Mouse (Mus musculus) gonadal fat pad, adult 2 months (tissue): Measurements from ENCODE around the gene Zcchc3. TPM values are rescaled to one million over a fixed set of nuclear protein-coding genes. Genes with fewer than 3 reads are reported as not detected.
"Not testable (repeated sequence)": the region's sequence is repeated elsewhere in the genome, so short reads cannot be mapped to it uniquely, and the experiment has no call there.

Experiments used
- DNase-seq: peaks from one replicate; pipeline ENCODE4 v3.0.0-alpha.2; 2012; ENCODE audit warnings: low read depth
- polyA plus RNA-seq: library from polyadenylated mRNA; depleted of rRNA; stranded (reverse); fragments of >200 nt; gene quantifications from 2 replicates; pipeline ENCODE4 v1.2.3, GENCODE M21; 2012; rRNA removed

Zcchc3 gene
- polyA plus RNA-seq = 4.0 and 5.6 TPM in 2 replicates

DNA sequence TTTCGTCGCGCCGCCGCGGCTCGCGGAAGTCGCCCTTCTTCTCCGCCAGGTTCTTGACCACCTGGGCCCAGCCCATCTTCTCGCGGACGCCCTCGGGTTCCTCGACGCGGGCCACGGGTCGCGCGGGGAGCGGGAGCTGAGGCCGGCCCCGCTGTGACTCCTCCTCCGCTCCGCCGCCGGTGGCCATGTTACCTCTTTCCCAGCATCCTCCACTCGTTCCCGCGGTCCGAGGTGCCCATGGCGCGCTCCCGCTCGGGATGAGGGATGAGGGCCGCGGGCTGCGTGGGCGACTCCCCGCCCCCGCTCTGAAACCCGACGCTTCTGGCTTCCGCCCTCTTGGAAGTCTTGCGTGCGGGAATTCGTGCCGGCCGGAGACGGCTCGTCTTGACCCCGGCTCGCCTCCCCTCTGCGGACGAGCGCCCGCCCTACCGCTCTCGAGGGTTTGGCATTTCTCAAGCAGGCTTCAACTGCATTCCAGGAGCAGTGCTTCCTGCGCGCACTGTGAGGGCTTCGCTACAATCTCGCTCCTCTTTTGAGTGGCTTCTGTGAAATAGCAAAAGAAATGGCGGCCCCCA, at the start of gene Zcchc3:
TSS of gene Zcchc3 (minus strand) at position 437 of the 575 bp plus-strand sequence.
- DNase-seq = no peak

DNA sequence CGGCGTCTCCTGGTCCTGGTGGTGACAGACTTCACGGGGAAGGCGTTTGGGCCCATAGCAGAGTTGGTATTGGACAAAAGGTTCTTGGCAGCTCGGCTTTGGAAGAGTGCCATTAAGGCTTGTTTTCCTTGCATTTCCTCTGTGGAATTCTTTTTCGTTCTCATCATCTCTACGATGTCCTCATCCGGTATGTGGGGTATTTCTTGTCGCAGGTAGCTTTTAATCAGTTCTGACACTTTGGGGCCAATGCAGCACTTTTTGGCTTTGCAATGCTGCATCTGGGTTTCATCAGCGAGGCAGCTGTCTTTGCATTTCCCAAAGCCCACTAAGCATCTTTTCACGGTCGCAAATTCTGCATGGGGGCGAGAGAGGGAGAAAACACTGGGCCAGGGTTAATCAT, 44.4 kb upstream of the Zcchc3 start:
- no peak for DNase-seq

DNA sequence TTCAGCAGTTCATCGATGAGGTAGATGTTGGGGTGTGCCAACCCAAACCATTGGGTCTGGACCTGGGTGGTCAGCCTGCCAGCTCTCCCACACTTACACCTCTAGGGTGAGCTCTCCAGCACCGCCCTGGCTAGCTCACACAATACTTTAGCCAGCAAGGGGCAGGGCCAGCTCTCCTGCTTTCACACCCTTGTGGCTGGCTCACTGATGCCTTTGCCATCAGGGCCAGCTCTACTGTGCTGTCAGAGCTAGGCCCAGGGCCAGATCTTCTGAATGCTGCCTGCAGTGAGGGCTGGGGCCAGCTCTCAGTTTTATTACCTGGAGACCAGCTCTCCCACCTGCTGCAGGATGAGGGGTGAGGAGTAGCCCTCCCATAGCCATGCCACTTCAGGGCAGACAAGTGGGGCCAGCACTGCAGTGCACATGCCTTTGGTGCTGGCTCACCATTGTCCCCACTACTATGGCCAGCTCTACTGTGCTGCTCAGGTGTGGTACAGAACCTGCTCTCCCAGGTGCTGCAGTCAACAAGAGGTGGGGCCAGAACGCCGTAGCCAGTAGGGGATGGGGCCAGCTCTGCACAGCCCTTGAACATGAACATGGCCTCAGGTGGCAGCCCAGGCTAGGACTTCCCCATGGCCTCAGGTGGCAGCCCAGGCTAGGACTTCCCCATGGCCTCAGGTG, 37.4 kb upstream of the Zcchc3 start:
- DNase-seq = no peak

DNA sequence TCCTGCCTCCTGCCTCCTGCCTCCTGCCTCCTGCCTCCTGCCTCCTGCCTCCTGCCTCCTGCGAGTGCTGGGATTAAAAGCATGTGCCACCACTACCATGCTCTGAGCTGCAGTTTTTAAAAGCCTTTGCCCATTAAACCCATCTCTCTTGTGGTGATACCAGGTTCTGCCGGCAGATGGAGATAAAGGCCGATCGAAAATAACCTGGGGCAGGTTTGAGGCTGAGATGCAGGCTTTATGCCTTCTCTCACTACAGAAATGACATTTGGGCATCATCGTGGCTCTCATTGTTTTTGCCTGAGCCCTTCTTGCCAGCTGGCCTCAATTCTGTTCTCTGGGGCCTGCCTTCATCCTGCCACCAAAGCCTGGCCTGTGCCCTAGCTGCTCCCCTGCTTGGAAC, 35.4 kb upstream of the Zcchc3 start:
- no peak for DNase-seq

DNA sequence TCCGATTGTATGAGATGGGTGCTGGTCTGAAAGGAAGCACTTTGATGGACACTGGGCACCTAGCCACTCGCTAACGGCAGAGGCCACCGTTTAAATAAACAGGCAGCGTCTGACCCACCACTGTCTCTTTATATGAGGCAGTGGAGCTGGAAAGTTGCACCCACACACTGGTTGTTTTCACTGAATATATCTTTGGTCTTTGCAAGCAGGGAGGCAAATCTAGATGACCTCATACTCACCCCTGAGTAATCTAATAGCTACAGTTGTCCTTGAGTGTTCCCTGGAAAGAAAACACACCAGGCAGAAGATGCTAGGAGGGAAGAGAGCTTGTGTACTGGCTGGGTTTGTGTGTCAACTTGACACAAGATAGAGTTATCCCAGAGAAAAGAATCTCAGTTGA, 32.6 kb upstream of the Zcchc3 start:
- no peak for DNase-seq

DNA sequence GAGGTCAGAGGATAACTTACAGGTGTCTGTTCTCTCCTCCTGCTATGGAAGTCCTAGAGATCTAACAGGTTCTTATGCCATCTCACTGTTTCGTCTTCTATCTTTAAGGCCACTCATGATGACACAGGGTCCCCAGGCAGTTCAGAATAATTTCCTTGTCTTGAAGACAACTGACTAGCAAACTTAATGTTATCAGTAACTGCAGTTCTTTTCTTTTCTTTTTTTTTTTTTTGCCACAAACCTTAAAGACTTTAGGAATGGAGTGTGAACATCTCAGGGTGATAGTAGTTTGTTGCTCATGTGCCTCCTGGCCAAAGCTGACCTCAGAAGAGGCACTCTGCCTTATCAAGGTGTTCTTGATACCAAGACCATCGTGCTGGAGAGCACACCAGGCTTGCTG, 31.8 kb upstream of the Zcchc3 start:
- no peak for DNase-seq

DNA sequence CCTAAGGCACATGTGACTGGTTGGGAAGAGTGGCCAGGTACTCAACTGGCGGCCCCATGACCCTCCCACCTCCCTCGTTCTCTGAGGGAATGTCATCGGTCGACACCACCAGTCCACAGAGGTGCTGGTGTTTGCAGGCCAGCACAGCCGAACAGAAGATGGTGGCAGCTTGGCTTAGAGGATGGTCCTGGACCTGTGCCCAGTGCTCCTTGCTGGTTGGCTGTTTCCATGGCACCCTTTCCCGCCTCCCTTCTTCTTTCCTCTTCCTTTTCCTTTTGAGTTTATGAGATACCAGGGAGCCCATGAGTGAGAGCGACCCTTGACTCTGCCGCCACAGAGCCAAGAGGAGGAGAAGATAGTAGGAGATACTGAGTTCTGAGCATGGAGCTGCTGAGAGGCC, 28.5 kb upstream of the Zcchc3 start:
- no peak for DNase-seq

DNA sequence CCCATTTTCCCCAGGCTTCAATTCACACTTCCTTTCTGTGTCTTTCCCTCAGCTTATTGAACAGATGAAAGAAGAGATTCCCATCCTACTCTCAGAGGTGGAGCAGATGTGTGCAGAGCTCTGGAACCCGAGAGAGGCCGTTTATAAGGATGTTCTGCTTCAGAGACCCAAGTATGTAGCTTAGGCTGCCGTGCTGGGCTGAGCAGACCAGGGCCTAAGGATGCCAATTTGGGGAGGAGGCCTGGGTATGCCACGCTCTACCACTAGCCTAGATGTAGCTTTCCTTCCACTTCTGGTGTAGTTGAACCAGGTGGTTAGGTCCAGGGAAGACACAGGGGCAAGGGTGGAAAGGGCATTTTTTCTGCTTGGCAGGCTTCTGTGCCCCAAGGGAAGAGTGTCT, 27.5 kb upstream of the Zcchc3 start:
- DNase-seq = no peak

DNA sequence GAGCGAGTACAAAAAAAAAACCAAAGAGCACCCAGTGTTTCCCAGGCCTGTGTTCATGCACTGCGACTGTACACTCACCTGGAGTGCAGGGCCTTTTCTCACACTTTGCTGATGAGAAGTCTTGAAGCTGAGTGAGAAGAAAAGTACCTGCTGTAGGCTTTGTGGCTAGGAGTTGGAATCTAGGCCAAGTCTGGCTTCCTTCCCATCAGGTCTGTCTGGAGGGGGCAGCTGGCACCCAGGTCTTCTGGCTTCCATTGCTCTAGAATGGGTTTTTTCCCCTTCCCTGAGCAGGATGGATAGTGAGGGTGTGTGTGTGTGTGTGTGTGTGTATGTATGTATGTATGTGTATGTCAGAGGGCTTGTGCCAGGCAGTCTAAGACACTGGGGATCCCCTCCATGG, 25.0 kb upstream of the Zcchc3 start:
- DNase-seq = no peak

DNA sequence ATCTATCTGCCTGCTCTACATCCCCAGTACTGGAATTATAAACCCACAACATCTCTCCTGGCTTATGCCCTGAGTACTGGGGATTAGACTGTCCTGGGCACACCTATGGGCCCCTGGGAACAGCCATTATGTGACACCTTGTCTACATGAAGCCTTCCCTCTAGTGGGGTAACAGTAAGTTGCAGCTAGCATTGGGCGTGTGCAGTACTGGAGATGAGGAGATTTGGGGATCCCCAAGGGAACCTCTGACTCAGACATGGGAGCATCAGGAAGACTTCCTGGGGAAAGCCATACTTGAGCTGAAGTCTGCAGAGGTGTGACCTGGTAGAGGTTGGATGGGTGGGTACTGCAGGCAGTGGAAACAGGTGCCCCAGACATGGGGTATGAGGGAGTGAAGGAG, 24.1 kb upstream of the Zcchc3 start:
- DNase-seq = no peak

DNA sequence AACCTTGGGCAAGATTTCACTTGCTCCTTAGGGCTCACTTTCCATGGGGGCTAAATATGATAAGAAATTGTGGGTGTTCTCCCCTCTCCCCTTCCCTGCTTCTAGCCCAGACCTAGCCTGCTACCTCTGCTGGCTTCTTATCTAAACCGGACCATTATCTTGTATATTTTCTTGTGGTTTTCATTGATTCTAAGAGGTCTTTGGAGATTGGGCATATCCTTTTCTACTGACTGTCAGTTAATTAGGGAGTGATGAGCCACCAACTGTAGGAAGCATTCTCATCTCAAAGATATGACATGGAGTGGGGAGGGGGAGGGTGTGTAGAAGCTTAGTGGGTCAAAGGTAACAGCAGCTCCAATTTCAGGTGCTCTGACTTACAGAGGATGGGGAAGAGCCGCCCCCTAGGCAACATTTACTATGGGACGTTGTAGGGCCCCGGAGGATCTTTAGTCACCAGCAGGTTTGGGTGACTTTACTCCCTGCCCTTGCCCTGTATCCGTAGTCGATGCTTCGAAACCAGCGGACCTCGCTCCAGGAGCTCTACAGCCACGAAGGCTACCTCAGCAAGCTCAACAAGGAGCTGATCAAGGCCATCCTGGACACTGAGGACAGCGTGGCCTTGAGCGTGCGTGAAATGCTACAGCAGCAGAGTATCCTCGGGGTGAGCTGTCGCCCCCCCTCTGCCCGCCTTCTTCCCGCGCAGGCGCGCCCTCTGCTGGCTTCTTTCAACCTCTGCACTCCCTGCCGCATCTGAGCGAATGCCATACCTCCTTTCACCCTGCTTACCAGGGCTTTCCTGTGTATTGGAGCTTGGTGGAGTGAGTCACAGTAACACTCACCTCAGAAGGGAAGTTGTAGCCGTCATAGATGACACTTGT, 22.4 kb upstream of the Zcchc3 start:
- no peak for DNase-seq

DNA sequence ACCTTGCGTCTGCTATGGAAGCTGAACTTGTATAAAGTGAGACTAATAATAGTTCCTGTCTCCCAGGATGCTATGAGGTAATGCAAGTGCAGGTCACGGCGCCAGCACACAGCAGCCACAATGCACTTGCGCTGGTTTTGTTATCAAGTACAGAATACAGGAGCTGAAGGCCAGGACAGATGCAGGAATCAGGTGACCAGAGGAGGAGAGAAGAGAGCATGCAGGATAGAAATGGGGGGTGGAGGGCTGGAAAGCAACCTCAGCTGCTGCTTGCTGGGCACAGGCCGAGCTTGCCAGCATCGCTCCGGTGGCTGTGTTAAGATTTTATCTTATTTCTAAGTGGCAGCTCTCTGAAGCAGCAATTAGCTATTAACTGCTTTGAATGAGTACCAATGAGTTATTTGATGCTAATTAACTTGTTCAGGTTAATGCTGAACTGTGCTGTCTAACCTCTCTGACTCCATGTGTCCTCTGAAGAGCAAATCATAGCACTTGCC, 21.6 kb upstream of the Zcchc3 start:
- no peak for DNase-seq

DNA sequence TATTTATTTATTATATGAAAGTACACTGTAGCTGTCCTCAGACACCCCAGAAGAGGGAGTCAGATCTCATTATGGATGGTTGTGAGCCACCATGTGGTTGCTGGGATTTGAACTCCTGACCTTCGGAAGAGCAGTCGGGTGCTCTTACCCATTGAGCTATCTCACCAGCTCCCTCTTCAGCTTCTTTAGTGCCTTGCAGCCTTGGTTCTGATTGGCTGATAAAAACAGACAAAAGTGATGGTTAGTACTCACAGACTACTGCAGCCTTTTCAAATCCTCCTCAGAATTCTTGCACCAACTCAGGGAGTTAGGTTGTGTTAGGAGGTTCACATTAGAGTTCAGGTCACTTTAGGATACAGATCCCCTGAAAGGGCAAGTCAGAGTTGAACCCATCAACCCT, 13.7 kb upstream of the Zcchc3 start:
- DNase-seq = not testable (repeated sequence)

DNA sequence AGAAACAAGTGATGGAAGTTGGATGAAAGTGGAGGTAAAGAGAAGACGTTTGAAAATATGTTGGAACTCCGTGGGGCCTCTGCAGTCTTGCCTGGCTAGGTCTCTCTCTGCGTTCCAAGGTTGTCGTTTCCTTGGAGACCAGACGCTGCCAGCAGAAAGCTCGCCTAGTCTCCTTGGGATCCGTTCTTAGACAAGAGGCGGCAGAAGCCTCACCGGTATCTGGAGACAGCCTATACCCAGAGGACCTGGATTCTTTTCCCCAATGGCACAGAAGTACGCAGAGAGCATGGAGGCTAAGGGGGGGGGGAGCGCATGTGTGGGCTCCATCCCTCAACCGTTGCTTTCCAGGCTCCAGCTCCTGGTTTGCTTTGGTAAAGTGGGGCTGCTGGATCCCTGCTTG, 12.7 kb upstream of the Zcchc3 start:
- no peak for DNase-seq

DNA sequence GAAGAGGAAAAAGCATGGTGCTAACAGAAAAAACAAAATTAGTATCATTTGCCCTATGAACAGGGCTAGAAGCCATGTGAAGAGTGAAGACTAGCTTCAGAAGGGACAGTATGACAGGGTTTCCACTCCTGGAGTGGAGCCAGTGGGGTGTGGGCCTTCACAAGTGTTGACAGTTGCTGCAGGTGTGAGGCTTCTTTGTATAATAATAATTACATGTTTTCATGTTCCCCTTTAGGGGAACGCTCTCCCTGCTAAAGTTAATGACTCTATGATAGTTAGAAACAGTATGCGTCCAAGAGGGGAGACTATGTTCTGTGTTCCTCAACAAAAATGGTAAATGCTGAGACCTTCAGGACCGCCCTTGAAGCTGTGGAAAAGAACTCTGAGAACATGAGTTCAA, 959 bp upstream of the Zcchc3 start:
- no peak for DNase-seq

DNA sequence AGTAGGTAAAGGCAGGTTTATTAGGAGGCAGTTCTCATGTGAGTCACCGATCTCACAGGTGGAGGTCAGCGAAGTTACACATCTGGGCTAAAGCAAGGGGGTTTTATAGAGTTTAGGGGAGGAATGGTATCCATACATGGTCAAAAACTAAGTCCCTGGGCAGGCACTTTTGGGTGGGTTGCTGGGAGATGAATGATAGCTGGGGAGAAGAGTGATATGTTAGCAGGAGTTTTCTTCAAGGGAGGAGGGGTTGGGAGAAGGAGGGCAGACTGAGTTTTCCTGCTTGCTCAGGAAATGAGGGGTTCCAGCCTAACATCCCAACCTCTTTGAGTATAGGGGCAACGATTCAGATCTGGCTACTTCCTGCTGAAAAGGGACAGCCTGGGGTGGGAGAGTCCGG, 460 bp upstream of the Zcchc3 start, which contains the start of gene 6820408C15Rik:
TSS of gene 6820408C15Rik (plus strand) at position 301 of the 400 bp plus-strand sequence.
- no peak for DNase-seq

DNA sequence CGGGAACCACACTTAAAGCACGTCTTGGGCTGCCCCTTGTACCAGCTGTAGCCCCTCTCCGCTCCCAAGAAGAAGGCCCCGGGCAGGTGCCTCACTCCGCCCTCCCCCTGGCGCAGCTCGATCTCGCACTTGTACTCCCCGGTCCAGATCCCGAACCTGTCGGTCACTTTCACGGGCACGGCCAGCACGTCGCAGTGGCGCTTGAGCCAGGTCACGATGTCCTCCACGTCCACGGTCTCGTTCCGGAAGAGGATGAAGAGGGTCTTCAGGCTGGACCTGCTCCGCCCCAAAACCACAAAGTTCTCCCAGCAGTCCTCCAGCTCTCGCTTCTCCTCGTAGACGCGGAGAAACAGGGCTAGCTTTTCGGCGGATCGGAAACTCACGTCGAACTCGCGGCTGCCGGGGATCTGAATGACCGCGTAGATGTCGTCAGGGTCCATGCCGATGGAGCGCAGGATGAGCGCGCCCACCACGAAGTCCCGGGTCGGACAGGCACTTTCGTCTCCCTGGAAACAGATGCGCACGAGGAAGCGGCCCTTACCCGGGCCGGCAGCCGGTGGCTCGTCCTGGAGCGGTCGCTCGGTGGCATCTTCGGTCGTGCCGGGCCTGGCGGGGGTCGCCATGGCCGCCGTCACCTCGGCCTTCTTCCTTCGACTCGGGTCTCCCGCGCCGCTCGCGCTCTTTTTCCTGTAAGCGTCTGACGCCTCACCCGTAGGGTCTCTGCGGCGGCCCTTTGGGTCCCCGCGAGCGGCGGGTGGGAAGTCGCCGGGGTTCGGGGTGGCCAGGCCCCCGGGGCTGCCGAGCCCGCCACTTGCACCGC, 852 bp downstream of the Zcchc3 start:
- DNase-seq = no peak

DNA sequence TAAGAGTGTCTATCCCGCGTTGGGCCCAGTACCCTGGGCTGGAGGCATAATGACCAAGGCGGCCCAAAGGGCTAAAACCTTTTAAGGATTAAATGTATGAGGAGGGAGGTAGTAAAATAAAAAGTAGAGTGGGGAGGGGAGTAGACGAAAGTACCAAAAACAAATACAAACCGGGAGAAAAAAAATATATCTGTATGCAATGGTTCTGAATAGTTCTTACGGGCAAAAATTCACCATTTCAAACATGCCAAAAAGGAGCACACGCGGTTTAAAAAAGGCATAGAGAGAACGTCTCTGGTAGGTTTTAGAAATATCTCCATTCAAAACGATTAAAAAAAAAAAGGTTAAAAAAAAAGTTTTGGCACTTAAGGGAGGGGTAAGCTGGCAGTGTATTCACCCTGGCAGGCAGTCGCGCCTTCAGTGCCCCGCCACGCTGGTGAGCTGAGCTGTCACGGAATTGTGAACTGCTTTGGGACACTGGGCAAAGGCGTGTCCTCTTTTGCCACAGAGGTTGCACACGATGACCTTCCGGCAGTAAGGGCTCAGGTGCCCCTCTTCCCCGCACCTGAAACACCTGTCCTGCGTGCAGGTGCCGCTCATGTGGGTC, 1.6 kb downstream of the Zcchc3 start:
- no peak for DNase-seq

DNA sequence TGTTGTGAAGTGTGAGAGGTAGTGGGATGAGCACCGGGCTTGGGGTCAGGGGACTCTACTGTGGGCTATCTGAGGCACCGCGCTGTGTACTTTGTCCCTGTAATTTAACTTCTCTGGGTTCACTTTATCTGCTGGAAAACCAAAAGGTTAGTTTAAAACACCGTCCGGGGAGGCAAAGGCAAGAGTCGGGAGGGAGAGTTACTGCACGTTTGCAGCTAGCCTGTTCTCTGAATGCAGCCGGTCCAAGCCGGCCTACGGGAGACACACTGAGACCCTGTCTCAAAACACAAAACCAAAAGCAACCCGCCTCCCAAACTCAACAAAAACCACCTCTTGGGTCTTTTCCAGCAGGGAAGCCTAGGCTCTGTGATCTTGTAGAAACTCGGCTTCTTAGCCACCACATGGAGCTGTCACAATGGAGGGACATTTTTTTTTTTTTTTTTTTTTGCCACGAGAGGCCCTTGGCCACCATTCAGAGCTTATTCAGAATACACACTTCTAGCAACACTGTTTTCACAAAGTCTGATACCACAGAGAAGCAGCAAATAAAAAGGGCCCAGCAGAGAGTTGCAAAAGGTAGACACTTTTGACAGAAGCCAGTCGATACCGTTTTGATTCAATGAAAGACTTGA, 2.2 kb downstream of the Zcchc3 start:
- DNase-seq = no peak

DNA sequence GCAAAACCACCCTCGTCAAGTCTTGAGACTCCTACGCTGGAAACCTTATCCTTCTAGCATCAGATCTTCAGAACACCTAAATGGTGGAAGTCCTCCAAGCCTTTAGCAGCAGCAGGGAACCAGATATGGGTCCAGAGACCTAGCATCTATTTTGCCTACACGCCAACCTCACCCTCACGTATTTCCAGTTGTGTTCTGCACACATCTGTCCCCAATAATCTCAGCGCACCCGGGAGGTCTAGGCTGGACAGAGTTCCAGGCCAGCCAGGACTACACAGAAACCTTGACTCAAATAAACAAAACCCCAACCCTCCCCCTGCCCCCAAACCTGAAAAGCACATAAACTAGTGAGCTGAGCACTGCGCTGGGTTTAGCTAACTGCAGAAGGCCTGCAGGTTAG, 3.4 kb downstream of the Zcchc3 start:
- no peak for DNase-seq

DNA sequence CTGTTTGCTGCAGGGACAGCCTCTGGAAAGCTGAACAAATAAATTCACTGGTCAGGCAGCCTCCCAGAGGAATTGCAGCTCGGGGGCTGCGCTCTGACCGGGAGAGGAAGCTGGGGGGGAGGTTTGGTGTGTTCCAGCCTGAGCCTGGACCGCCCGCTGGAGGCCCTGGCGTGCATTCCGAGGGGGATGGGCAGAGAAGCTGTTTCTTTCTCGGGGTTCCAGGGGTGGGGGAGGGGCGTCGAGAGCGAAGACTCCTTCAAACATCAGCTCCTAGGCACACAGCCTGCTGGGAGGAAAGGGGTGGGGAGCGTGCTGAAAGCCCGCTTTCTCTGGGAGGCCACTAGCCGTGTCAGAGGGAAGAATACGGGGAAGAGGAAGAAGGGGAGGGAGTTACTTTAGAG, 3.9 kb downstream of the Zcchc3 start:
- no peak for DNase-seq
